ENCODE assay signal across 12 mouse cellular contexts in genomic region chr8:108701381-108702175, GRCm38 (mm10).
DNase-seq lines count a peak whose midpoint lies in the region; ATAC-seq lines count a peak whose summit lies in the region.
"Had no signal": no experiment of that assay in that cellular context is flagged by ENCODE, and none has a peak within 500 bp of the region (broad histone marks: within the 10 kb centered on the region; RNA-seq: fewer than 3 reads in every experiment).

No protein-coding gene starts in this region.

- H3K4me1 ChIP-seq in forebrain, embryonic 12.5 days = peaks cover 60% of the 10 kb centered on the region
- peaks cover 10% of the 10 kb centered on the region for H3K4me1 ChIP-seq in forebrain, embryonic 16.5 days (replicated peaks; ENCODE audit: control insufficient read depth, insufficient read depth, low read length)
- H3K4me1 ChIP-seq in embryonic facial prominence, embryonic 12.5 days = peaks cover 37% of the 10 kb centered on the region
- peaks cover 7% of the 10 kb centered on the region for H3K4me1 ChIP-seq in hindbrain, embryonic 16.5 days (ENCODE audit: control insufficient read depth, insufficient read depth, low read depth, low read length)
- peaks cover 28% of the 10 kb centered on the region for H3K4me1 ChIP-seq in midbrain, embryonic 15.5 days
- peaks cover 41% of the 10 kb centered on the region for H3K4me1 ChIP-seq in kidney, embryonic 15.5 days

- H3K9me3 ChIP-seq in forebrain, embryonic 12.5 days = no peaks in the 10 kb centered on the region
- no peaks in the 10 kb centered on the region for H3K9me3 ChIP-seq in forebrain, embryonic 16.5 days (ENCODE audit: control insufficient read depth, low read length)
- H3K9me3 ChIP-seq in embryonic facial prominence, embryonic 12.5 days = no peaks in the 10 kb centered on the region
- H3K9me3 ChIP-seq in hindbrain, embryonic 16.5 days (ENCODE audit: control insufficient read depth, low read length) = no peaks in the 10 kb centered on the region
- H3K9me3 ChIP-seq in midbrain, embryonic 15.5 days = no peaks in the 10 kb centered on the region
- no peaks in the 10 kb centered on the region for H3K9me3 ChIP-seq in kidney, embryonic 15.5 days (replicated peaks)

- no peaks in the 10 kb centered on the region for H3K36me3 ChIP-seq in forebrain, embryonic 12.5 days (replicated peaks)
- H3K36me3 ChIP-seq in forebrain, embryonic 16.5 days (ENCODE audit: control insufficient read depth, insufficient read depth) = no peaks in the 10 kb centered on the region
- H3K36me3 ChIP-seq in embryonic facial prominence, embryonic 12.5 days = no peaks in the 10 kb centered on the region
- no peaks in the 10 kb centered on the region for H3K36me3 ChIP-seq in hindbrain, embryonic 16.5 days (ENCODE audit: control insufficient read depth, insufficient read depth, low read length)
- no peaks in the 10 kb centered on the region for H3K36me3 ChIP-seq in midbrain, embryonic 15.5 days (replicated peaks)
- H3K36me3 ChIP-seq in kidney, embryonic 15.5 days = no peaks in the 10 kb centered on the region

- no peak for ATAC-seq in forebrain, embryonic 12.5 days (ENCODE audit: low FRiP score)
- no peak for ATAC-seq in forebrain, embryonic 16.5 days
- no peak for ATAC-seq in embryonic facial prominence, embryonic 12.5 days (ENCODE audit: insufficient number of reproducible peaks, insufficient read depth, low FRiP score, low TSS enrichment)
- ATAC-seq in hindbrain, embryonic 16.5 days = no peak
- no peak for ATAC-seq in midbrain, embryonic 15.5 days (replicated peaks)
- no peak for ATAC-seq in kidney, embryonic 15.5 days (replicated peaks; ENCODE audit: low FRiP score)

- intact Hi-C loops in gastrocnemius, postnatal 14 days (cut with DNase I; ENCODE audit: low total_unique reads) = no loop called here

- H3K27me3 ChIP-seq in forebrain, embryonic 12.5 days = peaks cover 42% of the 10 kb centered on the region
- H3K27me3 ChIP-seq in forebrain, embryonic 16.5 days (replicated peaks; ENCODE audit: control insufficient read depth, insufficient read depth, low read length) = peaks cover 32% of the 10 kb centered on the region
- H3K27me3 ChIP-seq in embryonic facial prominence, embryonic 12.5 days = peaks cover 8% of the 10 kb centered on the region; the same call in 1 of the 2 replicates
- peaks cover 10% of the 10 kb centered on the region for H3K27me3 ChIP-seq in hindbrain, embryonic 16.5 days (replicated peaks; ENCODE audit: control insufficient read depth, insufficient read depth, low read length)
- H3K27me3 ChIP-seq in midbrain, embryonic 15.5 days (replicated peaks) = 0 out of 2 replicates have a peak, but pooled peaks cover 2% of the 10 kb centered on the region
- peaks cover 54% of the 10 kb centered on the region for H3K27me3 ChIP-seq in kidney, embryonic 15.5 days

- peak overlapping the region; percentile 75 for H3K4me2 ChIP-seq in forebrain, embryonic 12.5 days
- H3K4me2 ChIP-seq in forebrain, embryonic 16.5 days (ENCODE audit: low read length) = no peak overlapping the region
- H3K4me2 ChIP-seq in embryonic facial prominence, embryonic 12.5 days (replicated peaks) = peak overlapping the region; percentile 53
- peak overlapping the region; percentile 65 for H3K4me2 ChIP-seq in hindbrain, embryonic 16.5 days (ENCODE audit: low read length)
- peak overlapping the region; percentile 91 for H3K4me2 ChIP-seq in midbrain, embryonic 15.5 days
- no peak overlapping the region for H3K4me2 ChIP-seq in kidney, embryonic 15.5 days

- H3K4me3 ChIP-seq in forebrain, embryonic 12.5 days (replicated peaks) = no peak overlapping the region
- H3K4me3 ChIP-seq in forebrain, embryonic 16.5 days (replicated peaks; ENCODE audit: low read length) = no peak overlapping the region
- H3K4me3 ChIP-seq in embryonic facial prominence, embryonic 12.5 days = peak overlapping the region; percentile 97
- H3K4me3 ChIP-seq in hindbrain, embryonic 16.5 days (ENCODE audit: low read length) = no peak overlapping the region
- H3K4me3 ChIP-seq in midbrain, embryonic 15.5 days = peak overlapping the region; percentile 83
- no peak overlapping the region for H3K4me3 ChIP-seq in kidney, embryonic 15.5 days (replicated peaks)

- 4% methylated on average over 7 of the region's 7 CpGs for WGBS in forebrain, embryonic 12.5 days
- 7% methylated on average over 7 of the region's 7 CpGs for WGBS in forebrain, embryonic 16.5 days
- WGBS in embryonic facial prominence, embryonic 12.5 days = 10% methylated on average over 7 of the region's 7 CpGs
- 6% methylated on average over 7 of the region's 7 CpGs for WGBS in hindbrain, embryonic 16.5 days
- WGBS in midbrain, embryonic 15.5 days = 11% methylated on average over 7 of the region's 7 CpGs
- 33% methylated on average over 7 of the region's 7 CpGs for WGBS in kidney, embryonic 15.5 days

- no peak overlapping the region for H3K27ac ChIP-seq in forebrain, embryonic 12.5 days
- H3K27ac ChIP-seq in forebrain, embryonic 16.5 days (ENCODE audit: low read length) = no peak overlapping the region
- no peak overlapping the region for H3K27ac ChIP-seq in embryonic facial prominence, embryonic 12.5 days
- peak overlapping the region; percentile 23; the same call in 1 of the 2 replicates for H3K27ac ChIP-seq in hindbrain, embryonic 16.5 days (ENCODE audit: low read depth, low read length)
- peak overlapping the region; percentile 100 for H3K27ac ChIP-seq in midbrain, embryonic 15.5 days
- H3K27ac ChIP-seq in kidney, embryonic 15.5 days = no peak overlapping the region

- H3K9ac ChIP-seq in forebrain, embryonic 12.5 days = peak overlapping the region; percentile 36; the same call in 1 of the 2 replicates
- no peak overlapping the region for H3K9ac ChIP-seq in forebrain, embryonic 16.5 days (replicated peaks; ENCODE audit: low read depth, low read length)
- peak overlapping the region; percentile 100 for H3K9ac ChIP-seq in embryonic facial prominence, embryonic 12.5 days
- 0 out of 2 replicates have a peak overlapping the region, but pooled peaks have one; percentile 11 for H3K9ac ChIP-seq in hindbrain, embryonic 16.5 days (ENCODE audit: low read depth, low read length)
- H3K9ac ChIP-seq in midbrain, embryonic 15.5 days = peak overlapping the region; percentile 99
- no peak overlapping the region for H3K9ac ChIP-seq in kidney, embryonic 15.5 days

- DNase-seq in c-Kit-positive CD71-positive TER-119-positive erythroid progenitor cells, embryonic 14.5 days (ENCODE audit: low spot score) = no peak
- no peak for DNase-seq in gastrocnemius, postnatal 14 days
- DNase-seq: adrenal gland, postnatal 14 days; B cell, adult 2 months; cerebellum, postnatal 25 days; kidney, postnatal 10 days had no signal

Comparison
In these comparisons a context has a peak if more than half of its experiments do, and no peak if none do; other contexts are left out.
1. H3K4me2 ChIP-seq: peak in forebrain, embryonic 12.5 days (single experiment), embryonic facial prominence, embryonic 12.5 days (single experiment), hindbrain, embryonic 16.5 days (single experiment) and midbrain, embryonic 15.5 days (single experiment); none in forebrain, embryonic 16.5 days (single experiment) and kidney, embryonic 15.5 days (single experiment).
2. H3K9ac ChIP-seq: peak in forebrain, embryonic 12.5 days (single experiment), embryonic facial prominence, embryonic 12.5 days (single experiment), hindbrain, embryonic 16.5 days (single experiment) and midbrain, embryonic 15.5 days (single experiment); none in forebrain, embryonic 16.5 days (single experiment) and kidney, embryonic 15.5 days (single experiment).
3. H3K27ac ChIP-seq: peak in hindbrain, embryonic 16.5 days (single experiment) and midbrain, embryonic 15.5 days (single experiment); none in forebrain, embryonic 12.5 days (single experiment), forebrain, embryonic 16.5 days (single experiment), embryonic facial prominence, embryonic 12.5 days (single experiment) and kidney, embryonic 15.5 days (single experiment).
4. H3K4me3 ChIP-seq: peak in embryonic facial prominence, embryonic 12.5 days (single experiment) and midbrain, embryonic 15.5 days (single experiment); none in forebrain, embryonic 12.5 days (single experiment), forebrain, embryonic 16.5 days (single experiment), hindbrain, embryonic 16.5 days (single experiment) and kidney, embryonic 15.5 days (single experiment).